11 mouse cellular contexts compared by ENCODE assay signal in the genomic region with DNA sequence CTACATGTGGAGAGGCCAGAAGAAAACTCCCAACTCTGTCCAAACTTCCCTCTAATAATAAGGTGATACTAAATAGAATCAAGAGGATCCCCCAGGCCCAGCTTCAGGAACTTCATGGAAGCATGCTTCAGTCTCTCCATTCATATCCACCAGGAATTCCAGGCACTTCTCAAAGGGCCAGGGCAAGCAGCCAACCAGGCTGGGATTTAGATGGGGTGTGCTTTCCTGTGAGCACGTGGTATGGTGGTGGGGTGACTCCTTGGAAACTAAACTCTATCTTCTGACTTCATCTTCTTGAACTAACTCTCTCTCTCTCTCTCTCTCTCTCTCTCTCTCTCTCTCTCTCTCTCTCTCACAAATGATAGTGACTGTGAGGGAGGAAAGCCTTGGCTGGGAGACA.
DNase-seq lines count a peak whose midpoint lies in the region; ATAC-seq lines count a peak whose summit lies in the region.
"Had no signal": no experiment of that assay in that cellular context is flagged by ENCODE, and none has a peak within 500 bp of the region (broad histone marks: within the 10 kb centered on the region; RNA-seq: fewer than 3 reads in every experiment).

No protein-coding gene starts in this region.

- no peak overlapping the region for H3K9ac ChIP-seq in neural tube, embryonic 13.5 days
- no peak overlapping the region for H3K9ac ChIP-seq in liver, embryonic 11.5 days (ENCODE audit: low read depth, low read length)
- H3K9ac ChIP-seq in forebrain, embryonic 12.5 days, result no peak overlapping the region

- peaks cover 74% of the 10 kb centered on the region for H3K4me1 ChIP-seq in neural tube, embryonic 13.5 days (replicated peaks)
- H3K4me1 ChIP-seq in liver, embryonic 11.5 days (replicated peaks; ENCODE audit: control insufficient read depth, insufficient read depth, low read length), result peaks cover 26% of the 10 kb centered on the region
- H3K4me1 ChIP-seq in forebrain, embryonic 12.5 days, result peaks cover 42% of the 10 kb centered on the region

- ATAC-seq in neural tube, embryonic 13.5 days (ENCODE audit: low read depth), result no peak
- ATAC-seq in liver, embryonic 11.5 days (replicated peaks; ENCODE audit: low FRiP score), result no peak
- ATAC-seq in forebrain, embryonic 12.5 days (ENCODE audit: low FRiP score), result no peak
- ATAC-seq: forebrain, embryonic 14.5 days had no signal

- 0 out of 2 replicates have a peak overlapping the region, but pooled peaks have one; percentile 9 for H3K27ac ChIP-seq in neural tube, embryonic 13.5 days (replicated peaks)
- no peak overlapping the region for H3K27ac ChIP-seq in liver, embryonic 11.5 days (ENCODE audit: low read depth, low read length)
- H3K27ac ChIP-seq in forebrain, embryonic 12.5 days, result no peak overlapping the region
- H3K27ac ChIP-seq: midbrain, embryonic 10.5 days had no signal

- H3K27me3 ChIP-seq in neural tube, embryonic 13.5 days, result no peaks in the 10 kb centered on the region
- H3K27me3 ChIP-seq in liver, embryonic 11.5 days (replicated peaks; ENCODE audit: control insufficient read depth, insufficient read depth, low read length), result no peaks in the 10 kb centered on the region
- H3K27me3 ChIP-seq in forebrain, embryonic 12.5 days, result no peaks in the 10 kb centered on the region

- no peaks in the 10 kb centered on the region for H3K9me3 ChIP-seq in neural tube, embryonic 13.5 days
- no peaks in the 10 kb centered on the region for H3K9me3 ChIP-seq in liver, embryonic 11.5 days (ENCODE audit: control insufficient read depth, low read length)
- H3K9me3 ChIP-seq in forebrain, embryonic 12.5 days, result no peaks in the 10 kb centered on the region
- H3K9me3 ChIP-seq: G1E; midbrain, embryonic 10.5 days had no signal

- intact Hi-C loops in gastrocnemius, postnatal 14 days (cut with DNase I; ENCODE audit: low total_unique reads), result no loop called here

- DNase-seq in neural tube, embryonic 10.5 days (ENCODE audit: extremely low spot score, low spot score), result no peak
- DNase-seq in gastrocnemius, postnatal 14 days, result peak; percentile 65
- peak; percentile 81 for DNase-seq in heart, postnatal 4 days
- peak; percentile 82 for DNase-seq in lung, postnatal 14 days
- DNase-seq in spleen, postnatal 10 days (ENCODE audit: low spot score in 2 of 2), result no peak
- no peak for DNase-seq in liver, embryonic 11.5 days (ENCODE audit: low spot score)

- H3K36me3 ChIP-seq in neural tube, embryonic 13.5 days, result no peaks in the 10 kb centered on the region
- H3K36me3 ChIP-seq in liver, embryonic 11.5 days (ENCODE audit: control insufficient read depth, insufficient read depth, low read length), result no peaks in the 10 kb centered on the region
- no peaks in the 10 kb centered on the region for H3K36me3 ChIP-seq in forebrain, embryonic 12.5 days (replicated peaks)
- H3K36me3 ChIP-seq: midbrain, embryonic 10.5 days had no signal

- no peak overlapping the region for H3K4me3 ChIP-seq in neural tube, embryonic 13.5 days
- H3K4me3 ChIP-seq in liver, embryonic 11.5 days (ENCODE audit: low read depth, low read length), result no peak overlapping the region
- H3K4me3 ChIP-seq in forebrain, embryonic 12.5 days (replicated peaks), result no peak overlapping the region
- H3K4me3 ChIP-seq: midbrain, embryonic 10.5 days had no signal

- 33% methylated on average over 1 of the region's 1 CpGs for WGBS in neural tube, embryonic 13.5 days
- WGBS in liver, embryonic 11.5 days, result 77% methylated on average over 1 of the region's 1 CpGs
- WGBS in forebrain, embryonic 12.5 days, result 77% methylated on average over 1 of the region's 1 CpGs

- no peak overlapping the region for H3K4me2 ChIP-seq in neural tube, embryonic 13.5 days
- no peak overlapping the region for H3K4me2 ChIP-seq in liver, embryonic 11.5 days
- H3K4me2 ChIP-seq in forebrain, embryonic 12.5 days, result no peak overlapping the region

Comparison
In these comparisons a context has a peak if more than half of its experiments do, and no peak if none do; other contexts are left out.
1. DNase-seq: peak in gastrocnemius, postnatal 14 days (single experiment), heart, postnatal 4 days (single experiment) and lung, postnatal 14 days (single experiment); none in neural tube, embryonic 10.5 days (single experiment), spleen, postnatal 10 days (0 of 2) and liver, embryonic 11.5 days (single experiment).